Mouse (Mus musculus) adrenal gland, postnatal 0 days (tissue): Measurements from ENCODE around the gene Nubp1. TPM values are rescaled to one million over a fixed set of nuclear protein-coding genes. Genes with fewer than 3 reads are reported as not detected.

Experiments used
- polyA plus RNA-seq: library from polyadenylated mRNA; unstranded; fragments of >200 nt; fragmentation: Nextera tagmentation; extraction: Ambion mirVana; gene quantifications from 2 replicates; pipeline ENCODE4 v1.2.1, GENCODE M21; 2015

Gene Nubp1
- polyA plus RNA-seq = 32.1 and 33.1 TPM in 2 replicates

DNA sequence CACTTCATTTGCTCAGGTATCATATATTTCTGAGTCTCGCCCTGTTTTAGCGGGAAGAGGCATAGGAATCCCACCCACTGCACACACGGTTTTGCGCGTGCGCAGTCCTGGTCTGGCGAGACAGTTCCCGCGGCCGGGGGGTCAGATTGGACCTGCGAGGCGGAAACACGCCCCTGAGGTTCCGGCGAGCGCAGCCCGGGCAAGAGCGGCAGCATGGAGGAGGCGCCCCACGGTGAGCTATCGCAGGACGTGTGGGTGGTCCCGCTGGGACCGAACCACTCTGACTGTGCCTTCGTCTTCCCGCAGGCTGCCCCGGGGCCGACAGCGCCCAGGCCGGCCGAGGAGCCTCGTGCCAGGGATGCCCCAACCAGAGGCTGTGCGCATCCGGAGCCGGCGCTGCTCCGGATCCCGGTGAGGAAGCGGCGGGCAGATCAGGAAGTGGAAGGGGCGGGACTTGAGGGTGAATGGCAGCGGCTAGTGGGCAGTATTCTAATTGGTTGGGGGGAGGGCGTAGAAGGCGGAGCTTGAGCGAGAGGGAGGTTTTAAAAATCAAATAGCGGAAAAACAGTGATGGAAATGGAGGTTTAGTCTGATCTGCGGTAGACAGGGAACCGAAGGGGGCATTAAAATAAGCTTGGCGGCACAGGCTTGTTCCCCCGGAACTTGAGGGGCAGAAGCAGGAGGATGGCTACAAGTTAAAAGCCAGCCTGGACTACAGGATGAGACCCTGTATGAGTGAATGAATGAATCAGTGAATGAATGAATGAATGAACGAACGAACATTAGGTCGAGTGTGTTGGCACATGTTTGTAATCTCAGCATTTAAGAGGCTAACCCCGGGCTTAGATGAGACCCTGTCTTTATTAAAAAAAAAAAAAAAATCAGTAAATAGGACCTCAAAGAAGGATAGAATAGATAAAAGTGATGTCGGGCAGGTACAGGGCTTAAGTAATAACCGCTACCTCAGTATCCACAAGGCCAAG is at the start of gene Nubp1:
Gene Nubp1, plus strand, starts transcription at position 185 of the 983 bp plus-strand sequence.

DNA sequence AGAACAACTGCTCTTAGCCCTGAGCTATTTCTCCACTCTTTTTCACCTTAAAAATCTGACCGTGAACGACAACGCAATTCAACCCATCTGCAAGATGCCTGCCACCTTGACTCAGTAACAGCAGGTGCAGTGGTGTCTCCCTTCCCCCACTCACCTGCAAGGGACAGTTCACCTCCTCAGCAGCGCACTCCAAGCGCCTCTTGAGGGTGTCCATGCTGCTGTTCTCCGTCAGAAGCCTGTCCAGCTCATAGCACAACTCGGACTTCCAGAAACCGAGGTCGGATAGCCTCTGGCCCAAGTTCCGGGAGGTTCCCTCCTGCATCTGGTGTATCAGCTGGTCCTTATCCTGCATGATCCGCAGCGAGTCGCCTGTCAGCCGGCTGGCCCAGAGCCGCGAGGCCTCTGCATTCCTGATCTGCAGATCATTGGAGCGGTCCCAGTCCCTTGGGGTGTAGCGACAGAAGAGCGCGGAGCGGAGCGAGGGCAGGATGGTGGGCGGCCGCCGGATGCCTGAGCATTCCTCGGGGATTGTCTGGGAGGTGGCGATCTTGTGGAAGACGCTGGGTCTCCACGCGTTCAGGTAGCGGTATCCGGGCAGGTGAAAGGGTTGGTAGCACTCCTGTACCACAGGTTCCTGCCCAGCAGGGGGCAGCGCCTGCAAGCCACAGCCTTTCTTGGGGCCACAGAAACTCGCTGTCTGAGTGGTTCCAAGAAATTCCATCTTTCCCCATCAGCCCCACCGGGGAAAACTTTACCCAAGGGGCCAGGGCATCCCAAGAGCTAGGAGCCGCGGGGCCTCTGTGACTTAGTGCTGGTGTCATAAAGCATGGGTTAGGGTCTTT is 16.8 kb upstream of the Nubp1 start, which contains the start of gene Tekt5:
Gene Tekt5, minus strand, starts transcription at position 792 of the 842 bp plus-strand sequence.

DNA sequence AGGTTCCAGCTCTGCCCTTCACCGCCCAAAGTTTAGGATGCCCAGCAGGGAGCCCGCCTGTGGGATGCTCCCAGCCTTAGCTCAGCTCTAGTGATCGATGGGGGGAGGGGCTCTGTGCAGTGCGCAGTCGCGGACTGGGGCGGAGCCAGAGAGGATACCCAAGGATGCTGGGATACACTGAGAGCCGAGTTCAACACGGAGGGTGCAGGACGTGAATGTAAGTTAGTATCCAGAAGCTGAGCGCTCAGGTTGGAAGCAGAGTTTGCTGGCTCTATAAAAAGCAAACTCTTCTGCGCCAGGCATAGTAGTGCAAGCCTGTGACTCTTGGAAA is 35.5 kb downstream of the Nubp1 start, which contains the start of gene Tvp23a:
Gene Tvp23a, minus strand, starts transcription at position 99 of the 331 bp plus-strand sequence.

Other genes starting within 250 kb of the Nubp1 start
- gene Rpl39l, start 241.7 kb upstream of the Nubp1 start, polyA plus RNA-seq = 0.54 TPM in 1 of 2 replicates, not detected in the other
- gene Atf7ip2, start 219.2 kb upstream of the Nubp1 start, polyA plus RNA-seq = 1.7 and 2.1 TPM in 2 replicates
- 12.4 and 18.3 TPM in 2 replicates for gene Emp2, start 98.0 kb upstream of the Nubp1 start, polyA plus RNA-seq
- 0.29 TPM in 1 of 2 replicates, not detected in the other for gene Tekt5, start 16.5 kb upstream of the Nubp1 start, polyA plus RNA-seq
- gene Tvp23a, start 35.4 kb downstream of the Nubp1 start, polyA plus RNA-seq = 4.9 and 7.3 TPM in 2 replicates
- gene Ciita, start 68.1 kb downstream of the Nubp1 start, polyA plus RNA-seq = 0.14 and 0.30 TPM in 2 replicates
- gene Dexi, start 131.1 kb downstream of the Nubp1 start, polyA plus RNA-seq = 20.1 and 20.2 TPM in 2 replicates
- gene Clec16a, start 133.4 kb downstream of the Nubp1 start, polyA plus RNA-seq = 22.8 and 33.5 TPM in 2 replicates